Mouse (Mus musculus): ENCODE results near the gene Wwox. TPM values are rescaled to one million over a fixed set of nuclear protein-coding genes. Genes with fewer than 3 reads are reported as not detected.
A peak's percentile ranks its signal among the peaks of the same experiment; 100 is the strongest.

The Wwox gene
- total RNA-seq, 1 experiment = 12.5 TPM

DNA sequence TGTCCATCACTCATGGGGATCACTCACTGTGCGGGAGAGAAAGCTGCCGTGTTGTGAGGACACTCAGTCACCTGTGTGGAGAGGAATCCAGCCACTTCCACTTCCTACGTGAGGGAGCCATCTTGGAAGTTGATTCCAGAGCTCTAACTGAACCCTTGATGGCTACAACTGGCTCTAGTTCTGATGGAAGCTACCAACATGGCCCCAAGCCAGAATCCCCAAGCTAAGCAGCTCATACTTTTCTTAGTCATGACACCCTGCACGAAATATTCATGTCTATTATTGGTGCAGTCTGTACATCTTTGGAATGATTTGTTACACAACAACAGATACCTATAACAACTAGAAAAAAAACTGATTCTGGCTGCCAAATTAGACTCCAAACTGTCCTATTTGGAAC, 523.8 kb downstream of the Wwox start:
- no peaks in the 10 kb centered on the region for H3K9me3 ChIP-seq (ENCODE audit: control insufficient read depth, insufficient read depth, low read depth, low read length)
- DNase-seq (ENCODE audit: low read depth, low spot score) = no peak
- no peaks in the 10 kb centered on the region for H3K4me1 ChIP-seq (ENCODE audit: control insufficient read depth in 2 of 2, insufficient read depth in 2 of 2, low read length in 2 of 2, poor library complexity in 1 of 2)
- no peak overlapping the region for H3K27ac ChIP-seq (ENCODE audit: insufficient read depth, low read depth, low read length, poor library complexity, severe bottlenecking)
- no peak overlapping the region for H3K4me3 ChIP-seq (ENCODE audit: insufficient read depth in 1 of 2, low read depth in 1 of 2, low read length in 2 of 2, poor library complexity in 1 of 2, severe bottlenecking in 1 of 2)
- in situ Hi-C loops (cut with MboI; ENCODE audit: low sequenced_read_pairs in 2 of 2, unreplicated experiment in 2 of 2) = no loop called here
- no peak for TF ChIP-seq ZC3H11A (IDR thresholded peaks at IDR 0.05; ENCODE audit: borderline replicate concordance, low read depth, low read length)
- TF ChIP-seq MAFK (IDR thresholded peaks at IDR 0.05; ENCODE audit: insufficient read depth, low read depth, low read length) = no peak
- TF ChIP-seq HCFC1 (IDR thresholded peaks at IDR 0.05; ENCODE audit: borderline replicate concordance, insufficient read depth, low read length) = no peak
- no peak for TF ChIP-seq CHD2 (IDR thresholded peaks at IDR 0.05; ENCODE audit: low read depth, low read length)
- no peak for TF ChIP-seq ZNF384 (IDR thresholded peaks at IDR 0.05; ENCODE audit: low read depth, low read length)
- no peaks in the 10 kb centered on the region for H3K36me3 ChIP-seq (ENCODE audit: control insufficient read depth, insufficient read depth, low read length, poor library complexity, severe bottlenecking)
- H3K9ac ChIP-seq (ENCODE audit: insufficient read depth, low read depth, low read length, poor library complexity, severe bottlenecking) = no peak overlapping the region

DNA sequence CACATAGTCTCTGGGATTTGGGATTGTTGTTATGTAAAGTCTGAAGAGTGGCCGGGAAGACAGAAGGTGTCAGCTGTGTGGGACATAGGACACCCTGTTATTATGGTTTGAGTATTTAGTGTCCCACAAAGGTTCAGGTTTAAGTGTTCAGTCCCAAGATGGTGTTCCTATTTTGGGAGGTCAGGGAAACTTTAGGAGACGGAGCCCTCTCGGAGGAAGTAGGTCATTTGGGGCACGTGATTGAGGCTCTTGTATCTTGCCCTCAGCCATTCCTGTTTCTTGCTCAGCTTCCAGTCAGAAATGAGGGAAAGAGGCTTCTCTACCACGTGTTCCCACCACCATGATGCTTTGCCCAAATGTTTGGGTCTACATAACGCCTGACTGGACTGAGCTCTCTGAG, 524.8 kb downstream of the Wwox start:
- Histone ChIP-seq H3K9ac (ENCODE audit: insufficient read depth, low read depth, low read length, poor library complexity, severe bottlenecking) (no peak overlapping the region), H3K9me3 (ENCODE audit: control insufficient read depth, insufficient read depth, low read depth, low read length) (no peaks in the 10 kb centered on the region), H3K36me3 (ENCODE audit: control insufficient read depth, insufficient read depth, low read length, poor library complexity, severe bottlenecking) (no peaks in the 10 kb centered on the region), H3K27ac (ENCODE audit: insufficient read depth, low read depth, low read length, poor library complexity, severe bottlenecking) (no peak overlapping the region), H3K4me1 (ENCODE audit: control insufficient read depth in 2 of 2, insufficient read depth in 2 of 2, low read length in 2 of 2, poor library complexity in 1 of 2) (no peaks in the 10 kb centered on the region), H3K4me3 (ENCODE audit: insufficient read depth in 1 of 2, low read depth in 1 of 2, low read length in 2 of 2, poor library complexity in 1 of 2, severe bottlenecking in 1 of 2) (no peak overlapping the region)
- no peak for TF ChIP-seq HCFC1 (IDR thresholded peaks at IDR 0.05; ENCODE audit: borderline replicate concordance, insufficient read depth, low read length)
- no peak for TF ChIP-seq ZC3H11A (IDR thresholded peaks at IDR 0.05; ENCODE audit: borderline replicate concordance, low read depth, low read length)
- TF ChIP-seq MAFK (IDR thresholded peaks at IDR 0.05; ENCODE audit: insufficient read depth, low read depth, low read length) = no peak
- no peak for TF ChIP-seq CHD2 (IDR thresholded peaks at IDR 0.05; ENCODE audit: low read depth, low read length)
- TF ChIP-seq ZNF384 (IDR thresholded peaks at IDR 0.05; ENCODE audit: low read depth, low read length) = no peak
- in situ Hi-C loops (cut with MboI; ENCODE audit: low sequenced_read_pairs in 2 of 2, unreplicated experiment in 2 of 2) = no loop called here
- no peak for DNase-seq (ENCODE audit: low read depth, low spot score)

GRCm38 (mm10) chr8:114968842-114969241, 529.4 kb downstream of the Wwox start:
- TF ChIP-seq ZC3H11A (IDR thresholded peaks at IDR 0.05; ENCODE audit: borderline replicate concordance, low read depth, low read length) (no peak), HCFC1 (IDR thresholded peaks at IDR 0.05; ENCODE audit: borderline replicate concordance, insufficient read depth, low read length) (no peak)
- no peak overlapping the region for H3K4me3 ChIP-seq (ENCODE audit: insufficient read depth in 1 of 2, low read depth in 1 of 2, low read length in 2 of 2, poor library complexity in 1 of 2, severe bottlenecking in 1 of 2)
- in situ Hi-C loops (cut with MboI; ENCODE audit: low sequenced_read_pairs in 2 of 2, unreplicated experiment in 2 of 2) = no loop called here

DNA sequence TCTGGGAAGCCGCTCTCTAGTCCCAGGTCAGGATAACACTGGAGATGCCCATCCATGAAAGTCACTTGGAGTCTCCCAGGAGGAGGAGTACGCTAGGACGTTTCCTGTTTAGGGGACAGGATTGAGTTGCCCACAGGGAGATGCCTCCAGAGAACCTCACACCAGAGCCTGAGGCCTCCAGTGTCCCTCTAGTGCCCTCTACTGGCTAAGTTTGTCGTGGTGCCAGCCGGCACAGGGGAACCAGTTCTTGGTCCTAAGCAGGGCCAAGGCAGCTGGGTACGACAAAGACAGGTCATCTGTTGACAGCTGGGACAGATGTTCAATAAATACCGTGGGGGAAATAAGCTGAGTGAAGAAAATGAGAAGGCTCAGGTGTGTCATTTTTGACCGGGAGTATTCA, 531.9 kb downstream of the Wwox start:
- Histone ChIP-seq H3K4me3 (ENCODE audit: insufficient read depth in 1 of 2, low read depth in 1 of 2, low read length in 2 of 2, poor library complexity in 1 of 2, severe bottlenecking in 1 of 2) (no peak overlapping the region), H3K36me3 (ENCODE audit: control insufficient read depth, insufficient read depth, low read length, poor library complexity, severe bottlenecking) (no peaks in the 10 kb centered on the region), H3K9ac (ENCODE audit: insufficient read depth, low read depth, low read length, poor library complexity, severe bottlenecking) (no peak overlapping the region), H3K4me1 (ENCODE audit: control insufficient read depth in 2 of 2, insufficient read depth in 2 of 2, low read length in 2 of 2, poor library complexity in 1 of 2) (peaks cover 0 to 5% of the 10 kb centered on the region in 2 experiments; a peak in 1 of 4 replicates), H3K27ac (ENCODE audit: insufficient read depth, low read depth, low read length, poor library complexity, severe bottlenecking) (no peak overlapping the region), H3K9me3 (ENCODE audit: control insufficient read depth, insufficient read depth, low read depth, low read length) (no peaks in the 10 kb centered on the region)
- DNase-seq (ENCODE audit: low read depth, low spot score) = peak; percentile 42
- no peak for TF ChIP-seq CHD2 (IDR thresholded peaks at IDR 0.05; ENCODE audit: low read depth, low read length)
- peak; percentile 40; the same call in 1 of the 2 replicates for TF ChIP-seq ZC3H11A (IDR thresholded peaks at IDR 0.05; ENCODE audit: borderline replicate concordance, low read depth, low read length)
- in situ Hi-C loops (cut with MboI; ENCODE audit: low sequenced_read_pairs in 2 of 2, unreplicated experiment in 2 of 2) = no loop called here

More at GRCm38 (mm10) chr8:114968842-114969241, 529.4 kb downstream of the Wwox start:
- H3K9me3 ChIP-seq (ENCODE audit: control insufficient read depth, insufficient read depth, low read depth, low read length) = no peaks in the 10 kb centered on the region
- peaks cover 0 to 5% of the 10 kb centered on the region in 2 experiments; a peak in 1 of 4 replicates for H3K4me1 ChIP-seq (ENCODE audit: control insufficient read depth in 2 of 2, insufficient read depth in 2 of 2, low read length in 2 of 2, poor library complexity in 1 of 2)
- H3K27ac ChIP-seq (ENCODE audit: insufficient read depth, low read depth, low read length, poor library complexity, severe bottlenecking) = no peak overlapping the region
- no peak overlapping the region for H3K9ac ChIP-seq (ENCODE audit: insufficient read depth, low read depth, low read length, poor library complexity, severe bottlenecking)
- no peak for DNase-seq (ENCODE audit: low read depth, low spot score)
- H3K36me3 ChIP-seq (ENCODE audit: control insufficient read depth, insufficient read depth, low read length, poor library complexity, severe bottlenecking) = no peaks in the 10 kb centered on the region

DNA sequence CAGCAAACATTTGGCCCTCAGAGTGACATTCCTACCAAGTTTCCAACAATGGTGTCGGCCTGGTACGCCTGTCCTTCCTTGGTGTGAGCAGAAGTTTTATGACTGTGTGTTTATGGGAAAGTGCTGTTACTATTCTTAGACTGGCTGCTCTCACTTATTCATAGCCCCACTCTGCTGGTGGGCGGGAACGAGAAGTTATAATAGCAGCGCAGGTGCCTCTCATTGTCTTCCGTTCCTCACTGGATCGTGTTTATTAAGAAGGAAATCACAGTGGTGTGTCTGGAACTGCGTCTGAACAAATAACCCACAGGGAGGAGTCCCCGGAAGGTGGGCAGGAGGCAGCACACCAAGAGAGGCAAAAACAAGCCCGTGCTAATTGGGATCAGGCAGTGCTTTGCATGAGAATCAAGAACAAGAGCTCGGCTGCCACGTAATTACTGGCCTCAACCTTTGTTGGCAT, 533.6 kb downstream of the Wwox start:
- no peaks in the 10 kb centered on the region for H3K9me3 ChIP-seq (ENCODE audit: control insufficient read depth, insufficient read depth, low read depth, low read length)
- no peak overlapping the region for H3K9ac ChIP-seq (ENCODE audit: insufficient read depth, low read depth, low read length, poor library complexity, severe bottlenecking)
- no peak overlapping the region for H3K4me3 ChIP-seq (ENCODE audit: insufficient read depth in 1 of 2, low read depth in 1 of 2, low read length in 2 of 2, poor library complexity in 1 of 2, severe bottlenecking in 1 of 2)
- TF ChIP-seq HCFC1 (IDR thresholded peaks at IDR 0.05; ENCODE audit: borderline replicate concordance, insufficient read depth, low read length) (no peak), MAFK (IDR thresholded peaks at IDR 0.05; ENCODE audit: insufficient read depth, low read depth, low read length) (no peak), CHD2 (IDR thresholded peaks at IDR 0.05; ENCODE audit: low read depth, low read length) (no peak), ZNF384 (IDR thresholded peaks at IDR 0.05; ENCODE audit: low read depth, low read length) (no peak), ZC3H11A (IDR thresholded peaks at IDR 0.05; ENCODE audit: borderline replicate concordance, low read depth, low read length) (no peak)
- peaks cover 0 to 5% of the 10 kb centered on the region in 2 experiments; a peak in 1 of 4 replicates for H3K4me1 ChIP-seq (ENCODE audit: control insufficient read depth in 2 of 2, insufficient read depth in 2 of 2, low read length in 2 of 2, poor library complexity in 1 of 2)
- no peaks in the 10 kb centered on the region for H3K36me3 ChIP-seq (ENCODE audit: control insufficient read depth, insufficient read depth, low read length, poor library complexity, severe bottlenecking)
- in situ Hi-C loops (cut with MboI; ENCODE audit: low sequenced_read_pairs in 2 of 2, unreplicated experiment in 2 of 2) = no loop called here
- H3K27ac ChIP-seq (ENCODE audit: insufficient read depth, low read depth, low read length, poor library complexity, severe bottlenecking) = no peak overlapping the region
- DNase-seq (ENCODE audit: low read depth, low spot score) = no peak

Measured in ES-E14 (cell line).